Mouse (Mus musculus) heart, embryonic 10.5 days (tissue): ENCODE results near the gene Skap2. TPM values are rescaled to one million over a fixed set of nuclear protein-coding genes. Genes with fewer than 3 reads are reported as not detected.

Source experiments
- DNase-seq: peaks from one replicate; pipeline ENCODE4 v3.0.0-alpha.2; 2017; ENCODE audit warnings: low spot score
- H3K27ac ChIP-seq: fragments of 300-500 bp; sonication (generic); 2 replicates; pipeline ENCODE4 v1.5.1; 2016; ENCODE audit warnings: mild to moderate bottlenecking
- H3K27me3 ChIP-seq: fragments of 300-500 bp; sonication (generic); 2 replicates; pipeline ENCODE4 v1.6.1; 2016; ENCODE audit warnings: mild to moderate bottlenecking; ENCODE audit not compliant: poor library complexity, insufficient read depth, severe bottlenecking
- H3K36me3 ChIP-seq: fragments of 300-500 bp; sonication (generic); 2 replicates; pipeline ENCODE4 v1.6.1; 2016; ENCODE audit warnings: mild to moderate bottlenecking, moderate library complexity
- H3K4me1 ChIP-seq: fragments of 300-500 bp; sonication (generic); 2 replicates; pipeline ENCODE4 v1.6.1; 2016; ENCODE audit warnings: mild to moderate bottlenecking
- H3K4me3 ChIP-seq: fragments of 300-500 bp; sonication (generic); 2 replicates; pipeline ENCODE4 v1.5.1; 2016; ENCODE audit warnings: mild to moderate bottlenecking, moderate library complexity
- H3K9me3 ChIP-seq: fragments of 300-500 bp; sonication (generic); 2 replicates; pipeline ENCODE4 v1.6.1; 2016; ENCODE audit warnings: mild to moderate bottlenecking, moderate library complexity
- WGBS: fragments of 180-500 bp; shearing (Covaris S2); methylation state at CpG from one replicate; pipeline ENCODE4 v1.1.7; 2016; 5-methylcytosine and 5-hydroxymethylcytosine counted together
- polyA plus RNA-seq: library from polyadenylated mRNA; unstranded; fragments of >200 nt; fragmentation: Nextera tagmentation; extraction: Ambion mirVana; gene quantifications from 2 replicates; pipeline ENCODE4 v1.2.1, GENCODE M21; 2016

Gene Skap2
- polyA plus RNA-seq, 1 experiment from 2014 or later: 26.4 TPM

- no peak for DNase-seq
- no peaks in the 10 kb centered on the region for H3K27me3 ChIP-seq
- 56% methylated on average over 13 of the region's 13 CpGs for WGBS
- H3K4me3 ChIP-seq: no peak overlapping the region
- H3K9me3 ChIP-seq: no peaks in the 10 kb centered on the region
- H3K27ac ChIP-seq: peak overlapping the region; percentile 52; the same call in 1 of the 2 replicates
- peaks cover 23% of the 10 kb centered on the region for H3K4me1 ChIP-seq
- H3K36me3 ChIP-seq: no peaks in the 10 kb centered on the region
Measured at GRCm38 (mm10) chr6:51876841-51877553, 135.4 kb downstream of the Skap2 start.

GRCm38 (mm10) chr6:51875884-51876626 is 136.3 kb downstream of the Skap2 start:
- no peaks in the 10 kb centered on the region for H3K9me3 ChIP-seq
- no peaks in the 10 kb centered on the region for H3K27me3 ChIP-seq
- H3K4me1 ChIP-seq: peaks cover 21% of the 10 kb centered on the region
- no peaks in the 10 kb centered on the region for H3K36me3 ChIP-seq
- no peak overlapping the region for H3K4me3 ChIP-seq
- 26% methylated on average over 6 of the region's 6 CpGs for WGBS
- DNase-seq: no peak
- H3K27ac ChIP-seq: no peak overlapping the region

- no peak overlapping the region for H3K4me3 ChIP-seq
- no peaks in the 10 kb centered on the region for H3K36me3 ChIP-seq
- no peaks in the 10 kb centered on the region for H3K9me3 ChIP-seq
- WGBS: 64% methylated on average over 2 of the region's 2 CpGs
- no peaks in the 10 kb centered on the region for H3K27me3 ChIP-seq
- H3K27ac ChIP-seq: no peak overlapping the region
- no peak for DNase-seq
- H3K4me1 ChIP-seq: peaks cover 13% of the 10 kb centered on the region
Measured at GRCm38 (mm10) chr6:51874035-51874434, 138.3 kb downstream of the Skap2 start.

GRCm38 (mm10) chr6:51871135-51871534 is 141.2 kb downstream of the Skap2 start:
- WGBS: 16% methylated on average over 1 of the region's 1 CpGs
- DNase-seq: no peak
- H3K27me3 ChIP-seq: no peaks in the 10 kb centered on the region
- H3K9me3 ChIP-seq: no peaks in the 10 kb centered on the region
- no peak overlapping the region for H3K27ac ChIP-seq
- H3K4me3 ChIP-seq: no peak overlapping the region
- H3K36me3 ChIP-seq: no peaks in the 10 kb centered on the region
- peaks cover under 1% of the 10 kb centered on the region; the same call in 1 of the 2 replicates for H3K4me1 ChIP-seq

GRCm38 (mm10) chr6:51870294-51870693 is 142.1 kb downstream of the Skap2 start:
- H3K27me3 ChIP-seq: no peaks in the 10 kb centered on the region
- no peak overlapping the region for H3K4me3 ChIP-seq
- 78% methylated on average over 1 of the region's 1 CpGs for WGBS
- H3K27ac ChIP-seq: no peak overlapping the region
- H3K36me3 ChIP-seq: no peaks in the 10 kb centered on the region
- H3K4me1 ChIP-seq: no peaks in the 10 kb centered on the region
- H3K9me3 ChIP-seq: no peaks in the 10 kb centered on the region
- no peak for DNase-seq

GRCm38 (mm10) chr6:51866596-51866995 is 145.8 kb downstream of the Skap2 start:
- no peak for DNase-seq
- WGBS: 74% methylated on average over 3 of the region's 3 CpGs
- no peaks in the 10 kb centered on the region for H3K9me3 ChIP-seq

GRCm38 (mm10) chr6:51863508-51863907 is 148.8 kb downstream of the Skap2 start:
- H3K4me3 ChIP-seq: no peak overlapping the region
- WGBS: 53% methylated on average over 4 of the region's 4 CpGs
- H3K9me3 ChIP-seq: no peaks in the 10 kb centered on the region
- peaks cover 15% of the 10 kb centered on the region; the same call in 1 of the 2 replicates for H3K4me1 ChIP-seq
- DNase-seq: no peak
- no peaks in the 10 kb centered on the region for H3K27me3 ChIP-seq
- H3K36me3 ChIP-seq: no peaks in the 10 kb centered on the region
- peak overlapping the region; percentile 42; the same call in 1 of the 2 replicates for H3K27ac ChIP-seq

More at GRCm38 (mm10) chr6:51866596-51866995, 145.8 kb downstream of the Skap2 start:
- H3K27ac ChIP-seq: no peak overlapping the region
- H3K4me3 ChIP-seq: no peak overlapping the region
- no peaks in the 10 kb centered on the region for H3K36me3 ChIP-seq
- peaks cover 9% of the 10 kb centered on the region; the same call in 1 of the 2 replicates for H3K4me1 ChIP-seq
- no peaks in the 10 kb centered on the region for H3K27me3 ChIP-seq

- DNase-seq: no peak
- Histone ChIP-seq H3K9me3 (no peaks in the 10 kb centered on the region), H3K4me3 (no peak overlapping the region), H3K27ac (no peak overlapping the region), H3K36me3 (no peaks in the 10 kb centered on the region), H3K4me1 (peaks cover 15% of the 10 kb centered on the region; the same call in 1 of the 2 replicates), H3K27me3 (no peaks in the 10 kb centered on the region)
- 11% methylated on average over 8 of the region's 8 CpGs for WGBS
Measured at GRCm38 (mm10) chr6:51860300-51860699, 152.0 kb downstream of the Skap2 start.

- no peaks in the 10 kb centered on the region for H3K27me3 ChIP-seq
- H3K9me3 ChIP-seq: no peaks in the 10 kb centered on the region
- H3K4me3 ChIP-seq: no peak overlapping the region
- peak; percentile 95 for DNase-seq
- under 1% methylated on average over 11 of the region's 11 CpGs for WGBS
- H3K36me3 ChIP-seq: no peaks in the 10 kb centered on the region
- peak overlapping the region; percentile 69 for H3K27ac ChIP-seq
- 0 out of 2 replicates have a peak, but pooled peaks cover 6% of the 10 kb centered on the region for H3K4me1 ChIP-seq
Measured at GRCm38 (mm10) chr6:51857821-51858220, 154.5 kb downstream of the Skap2 start.

- Histone ChIP-seq H3K36me3 (no peaks in the 10 kb centered on the region), H3K4me1 (peaks cover 11% of the 10 kb centered on the region), H3K4me3 (no peak overlapping the region), H3K9me3 (no peaks in the 10 kb centered on the region), H3K27ac (no peak overlapping the region), H3K27me3 (no peaks in the 10 kb centered on the region)
- DNase-seq: no peak
- 73% methylated on average over 3 of the region's 3 CpGs for WGBS
Measured at GRCm38 (mm10) chr6:51853291-51853690, 159.1 kb downstream of the Skap2 start.

- Histone ChIP-seq H3K27me3 (no peaks in the 10 kb centered on the region), H3K27ac (no peak overlapping the region)
Measured at GRCm38 (mm10) chr6:51852643-51853042, 159.7 kb downstream of the Skap2 start.

GRCm38 (mm10) chr6:51851544-51851943 is 160.8 kb downstream of the Skap2 start:
- Histone ChIP-seq H3K4me1 (peaks cover 16% of the 10 kb centered on the region), H3K36me3 (no peaks in the 10 kb centered on the region), H3K27me3 (no peaks in the 10 kb centered on the region), H3K4me3 (no peak overlapping the region), H3K27ac (0 out of 2 replicates have a peak overlapping the region, but pooled peaks have one; percentile 9), H3K9me3 (no peaks in the 10 kb centered on the region)
- 42% methylated on average over 7 of the region's 7 CpGs for WGBS
- DNase-seq: no peak

More at GRCm38 (mm10) chr6:51852643-51853042, 159.7 kb downstream of the Skap2 start:
- WGBS: 72% methylated on average over 4 of the region's 4 CpGs
- H3K4me1 ChIP-seq: peaks cover 11% of the 10 kb centered on the region
- H3K36me3 ChIP-seq: no peaks in the 10 kb centered on the region
- DNase-seq: no peak
- H3K9me3 ChIP-seq: no peaks in the 10 kb centered on the region
- no peak overlapping the region for H3K4me3 ChIP-seq
